Mouse (Mus musculus) heart, postnatal 14 days (tissue): ENCODE results near the gene Aurkaip1. TPM values are rescaled to one million over a fixed set of nuclear protein-coding genes. Genes with fewer than 3 reads are reported as not detected.
A peak's percentile ranks its signal among the peaks of the same experiment; 100 is the strongest.

Experiments used
- DNase-seq, 2 experiments: peaks; one replicate each; pipeline ENCODE4 v3.0.0; 2021 to 2022
- intact Hi-C: fragments of 180-260 bp; cut with DNase I; formaldehyde crosslinking; loops from one replicate; pipeline ENCODE4 v1.15.1; 2025
- microRNA-seq, 2 experiments: library from miRNA; unstranded; fragments of <30 nt; microRNA quantifications; one replicate each; pipeline ENCODE4 v1.2.0; 2021 to 2022
- total RNA-seq, 2 experiments: library from RNA; stranded (reverse); gene quantifications; 2 replicates each; pipeline ENCODE4 v1.2.3; 2021

Gene Aurkaip1
- total RNA-seq, 2 experiments from 2014 or later = 96.4 to 97.5 TPM

DNA sequence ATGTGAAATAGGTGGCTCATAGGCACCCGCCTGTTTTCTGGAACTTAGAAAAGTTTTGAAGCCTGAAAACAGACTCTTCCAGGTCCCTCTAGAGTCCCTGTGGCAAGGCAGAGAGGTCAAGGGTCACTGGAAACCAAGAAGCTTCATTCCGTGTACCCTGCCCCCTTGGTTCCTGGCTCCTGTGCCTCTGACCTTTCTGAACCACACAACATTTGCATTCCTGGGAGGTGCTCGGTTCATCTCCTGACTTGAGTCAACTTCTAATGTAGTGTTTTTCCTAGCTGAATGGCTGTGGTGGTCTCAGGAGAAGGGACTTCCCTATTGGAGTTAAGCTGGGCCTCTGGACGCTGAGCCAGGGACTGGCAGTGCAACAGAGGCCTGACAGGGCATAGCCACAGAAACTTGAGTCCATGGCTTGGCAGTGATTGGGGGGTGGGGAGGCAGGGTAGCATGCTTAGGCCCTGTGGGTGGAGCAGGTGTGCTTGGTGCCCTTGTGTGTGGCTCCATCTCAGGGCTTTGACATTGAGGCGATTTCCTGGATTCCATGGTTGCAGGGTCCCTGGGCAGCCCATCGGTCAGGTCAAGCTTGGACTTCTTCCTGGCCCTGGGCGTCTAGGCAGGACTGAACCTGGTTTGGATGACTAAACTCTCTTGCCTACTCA lies 17.5 kb downstream of the Aurkaip1 start:
- intact Hi-C loops = no loop called here
- no peak for DNase-seq

DNA sequence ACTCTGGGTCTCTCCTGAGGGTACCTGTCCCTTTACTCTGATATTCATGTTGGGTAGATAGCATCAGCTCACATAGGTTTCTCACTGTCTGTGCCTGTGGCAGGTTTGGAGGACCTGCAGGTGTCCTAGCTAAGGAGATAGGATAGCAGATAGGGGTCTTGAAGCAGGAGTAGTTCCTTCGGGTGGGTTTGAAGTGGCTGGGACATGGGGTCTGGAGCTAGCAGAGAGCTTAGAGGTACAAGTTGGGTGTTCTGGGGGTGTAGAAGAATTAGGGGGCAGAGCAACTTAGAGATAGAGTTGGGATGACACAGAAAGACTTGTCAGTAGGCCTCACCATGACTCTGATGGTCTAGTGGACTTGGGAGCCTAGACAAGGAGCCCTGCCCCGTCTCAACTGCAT lies 18.3 kb downstream of the Aurkaip1 start:
- intact Hi-C loops = no loop called here
- DNase-seq = no peak

DNA sequence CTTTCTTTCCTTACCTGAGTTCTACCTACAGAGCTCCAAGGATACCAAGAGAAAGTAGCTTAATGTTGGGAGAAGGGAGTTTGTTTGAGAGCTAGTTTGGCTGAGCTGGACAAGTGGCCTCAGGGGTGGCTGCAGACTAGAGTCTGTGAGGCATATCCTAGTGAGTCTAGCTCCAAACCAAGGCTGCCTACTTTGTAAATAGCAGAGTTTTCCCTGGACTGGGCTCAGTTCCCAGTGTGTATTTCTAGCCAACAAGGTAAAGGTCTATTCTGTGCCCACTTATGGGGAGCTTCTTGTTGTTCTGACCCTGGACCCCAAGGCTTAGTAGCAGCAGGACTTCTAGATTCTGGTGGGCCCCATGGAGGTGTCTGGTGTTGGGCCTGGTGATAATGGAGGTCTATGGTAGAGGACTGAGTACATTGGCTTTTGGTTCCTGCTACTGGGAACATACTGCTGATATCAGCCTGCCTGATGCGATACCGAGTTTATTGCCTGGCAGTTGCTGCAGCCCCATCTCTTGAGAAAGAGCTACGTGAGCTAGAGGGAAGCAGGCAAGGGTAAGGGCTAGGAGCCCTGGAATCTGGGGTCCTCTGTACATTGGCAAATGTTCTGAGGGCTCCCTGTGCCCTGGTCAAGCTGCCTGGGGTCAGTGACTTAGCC lies 18.9 kb downstream of the Aurkaip1 start:
- DNase-seq = no peak
- intact Hi-C loops = no loop called here

GRCm38 (mm10) chr4:155851368-155851767 lies 20.3 kb downstream of the Aurkaip1 start:
- intact Hi-C loops = no loop called here
- DNase-seq = no peak

GRCm38 (mm10) chr4:155851951-155852411 lies 20.9 kb downstream of the Aurkaip1 start:
- intact Hi-C loops = loop anchor here (2.0 kb wide), 1 partner anchor 15 kb away; no protein-coding TSS in a partner anchor
- DNase-seq = peak in 1 of 2 experiments; percentile 31

GRCm38 (mm10) chr4:155853421-155853820 lies 22.3 kb downstream of the Aurkaip1 start:
- intact Hi-C loops = loop anchor here (2.0 kb wide), 1 partner anchor 13 kb away; no protein-coding TSS in a partner anchor
- DNase-seq = no peak

- intact Hi-C loops = no loop called here
- no peak for DNase-seq
Observed at GRCm38 (mm10) chr4:155854991-155855390, 23.9 kb downstream of the Aurkaip1 start.

DNA sequence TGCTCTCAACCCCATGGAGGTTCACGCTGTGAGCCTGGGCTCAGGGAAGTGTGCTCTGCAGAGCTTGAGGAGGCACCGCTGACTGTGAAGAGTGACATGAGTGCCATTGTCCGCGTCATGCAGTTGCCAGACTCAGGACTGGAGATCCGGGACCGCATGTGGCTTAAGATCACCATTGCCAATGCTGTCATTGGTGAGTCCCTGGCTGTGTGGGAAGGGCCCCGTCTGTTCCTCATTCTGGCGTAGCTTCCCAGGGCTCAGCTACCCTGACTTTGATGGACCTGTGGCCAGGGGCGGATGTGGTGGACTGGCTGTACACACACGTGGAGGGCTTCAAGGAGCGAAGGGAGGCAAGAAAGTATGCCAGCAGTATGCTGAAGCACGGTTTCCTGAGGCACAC lies 25.0 kb downstream of the Aurkaip1 start:
- intact Hi-C loops = no loop called here

DNA sequence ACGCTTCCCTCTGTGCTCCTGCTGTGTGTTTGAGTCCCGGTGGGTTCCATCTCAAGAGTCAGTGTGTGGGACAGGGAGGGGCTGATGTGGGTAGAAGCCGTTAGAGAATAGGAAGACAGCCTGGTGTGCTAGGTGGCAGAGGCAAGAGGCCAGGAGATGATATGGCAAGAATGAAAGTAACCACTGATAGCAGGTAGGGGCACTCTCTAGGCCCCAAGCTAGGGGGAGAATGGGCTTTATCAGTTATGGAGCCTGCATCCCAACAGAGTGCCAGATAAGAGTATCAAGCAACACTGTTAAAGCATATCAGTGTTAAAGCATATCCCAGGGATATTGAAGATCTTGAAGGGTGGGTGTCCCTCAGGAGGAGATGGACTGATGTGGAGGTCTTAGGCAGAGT lies 25.8 kb downstream of the Aurkaip1 start:
- intact Hi-C loops = no loop called here
- DNase-seq = no peak

More for the DNA sequence above, 25.0 kb downstream of the Aurkaip1 start:
- no peak for DNase-seq

DNA sequence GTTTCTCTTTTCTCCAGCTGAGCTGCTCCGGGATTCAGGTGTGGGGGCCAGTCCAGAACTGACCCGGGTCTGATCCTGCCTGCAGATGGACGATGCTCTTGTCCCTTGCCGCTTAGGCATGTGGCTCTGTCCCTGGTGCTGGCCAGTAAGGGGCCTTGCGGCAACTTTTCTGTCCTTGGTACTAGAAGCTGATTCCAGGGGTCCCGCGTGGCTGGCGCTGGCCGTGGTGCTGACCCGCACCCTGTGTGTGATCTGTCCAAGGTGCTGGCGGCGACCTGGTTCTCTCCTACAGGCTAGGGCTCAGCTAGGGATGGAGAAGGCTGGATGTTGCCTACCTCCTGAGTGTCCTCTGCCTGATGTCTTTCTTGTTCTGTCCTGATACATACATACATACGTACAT lies 28.2 kb downstream of the Aurkaip1 start:
- intact Hi-C loops = no loop called here
- peak; percentile 61 to 67 for DNase-seq

DNA sequence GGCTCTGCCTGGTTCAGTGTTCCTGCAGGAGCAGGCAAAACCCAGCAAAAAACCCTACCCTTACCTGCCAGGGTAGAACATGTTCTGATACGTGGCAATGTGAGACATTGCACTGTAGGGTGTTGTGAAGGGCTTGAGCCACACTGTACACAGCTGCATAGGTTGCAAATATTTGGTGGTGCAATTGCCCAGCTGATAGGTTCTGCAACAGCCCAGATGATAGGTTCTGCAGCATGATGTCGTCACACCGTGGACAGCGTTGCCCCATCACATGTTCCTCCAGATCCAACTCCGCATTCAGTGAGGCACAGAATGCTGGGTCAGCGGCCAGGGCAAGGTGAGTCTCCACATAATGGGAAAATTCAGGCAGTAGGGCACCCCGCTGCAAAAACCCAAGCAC lies 30.7 kb downstream of the Aurkaip1 start:
- DNase-seq = no peak
- intact Hi-C loops = no loop called here

- no peak for DNase-seq
- intact Hi-C loops = no loop called here
Observed at GRCm38 (mm10) chr4:155863001-155863400, 31.9 kb downstream of the Aurkaip1 start, which contains the start of gene Tas1r3. Tas1r3 (minus strand) TSS chr4:155863362.

DNA sequence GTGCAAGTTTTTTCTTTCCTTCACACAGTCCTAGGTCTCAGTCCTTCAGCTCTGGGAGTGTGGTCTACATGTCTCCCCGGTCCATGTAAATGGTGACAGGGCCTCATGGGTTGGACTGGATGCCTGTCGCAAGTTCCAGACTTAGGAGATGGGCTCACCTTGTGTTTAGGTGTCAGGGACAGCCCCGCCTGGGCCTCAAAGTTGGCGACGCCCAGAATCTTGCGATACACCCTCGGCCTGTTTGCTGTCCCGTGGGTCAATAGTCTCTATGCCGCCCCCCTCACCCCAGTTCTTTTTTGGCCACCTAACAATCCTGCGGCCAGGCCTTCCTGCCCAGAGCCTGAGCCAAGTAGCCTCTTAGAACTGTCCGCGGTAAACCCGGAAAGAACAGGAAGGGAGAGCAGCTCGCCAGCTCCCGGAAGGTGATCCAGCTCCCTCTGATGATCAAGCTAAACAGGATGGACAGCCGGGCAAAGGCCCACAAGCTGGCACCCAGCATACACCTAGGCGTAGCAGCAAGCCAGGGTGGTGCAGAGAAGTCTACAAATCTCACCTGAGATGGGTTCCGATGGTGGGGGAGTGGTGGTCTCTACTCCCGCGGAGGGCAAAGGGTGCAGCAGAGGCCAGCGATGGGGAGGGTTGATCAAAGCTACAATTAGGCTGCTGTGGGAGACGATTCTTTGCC lies 37.7 kb downstream of the Aurkaip1 start:
- DNase-seq = peak in 1 of 2 experiments; percentile 36
- intact Hi-C loops = loop anchor here (2.0 kb wide), 1 partner anchor 24 kb away; no protein-coding TSS in a partner anchor

GRCm38 (mm10) chr4:155869317-155870033 lies 38.4 kb downstream of the Aurkaip1 start, which contains the start of the genes Cptp and Ints11:
Cptp (minus strand) TSS chr4:155869440.
Ints11 (plus strand) TSS chr4:155869546.
- intact Hi-C loops = loop anchor here (2.0 kb wide), 2 partner anchors 23 to 73 kb away; partner anchors contain the start of gene Ube2j2
- peak; percentile 98 for DNase-seq

DNA sequence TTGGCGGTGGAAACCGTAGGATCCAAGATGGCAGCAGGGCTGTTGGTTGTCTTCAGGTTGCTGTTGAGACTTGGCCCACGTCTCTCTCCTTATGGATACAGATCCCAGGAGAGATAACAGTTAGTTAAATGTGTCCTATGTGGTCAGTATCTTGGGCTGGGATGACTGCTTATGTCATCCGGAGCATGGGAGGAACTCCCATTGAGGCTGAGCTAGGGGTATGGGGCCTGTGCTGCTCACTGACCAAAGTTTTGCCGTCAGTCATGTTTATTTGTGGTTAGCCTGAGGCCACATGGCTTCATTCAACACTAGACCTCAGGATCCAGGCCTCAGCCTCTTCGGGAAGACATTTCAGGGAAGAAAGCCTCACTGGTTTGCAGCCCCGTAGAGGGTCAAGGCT lies 40.3 kb downstream of the Aurkaip1 start:
- intact Hi-C loops = loop anchor here (2.0 kb wide), 1 partner anchor 71 kb away; the partner anchor contains the start of gene Ube2j2
- no peak for DNase-seq

Small RNA genes within 50 kb of the gene (microRNA-seq; reads per million reads assigned to microRNA genes)
- 0 reads per million in 2 experiments for gene Gm27743

Other genes with a start within 250 kb of the Aurkaip1 start
- gene Slc35e2, start 229.9 kb upstream of the Aurkaip1 start, total RNA-seq = 10 to 100 TPM; 11.2 to 11.4 TPM
- gene Cdk11b, start 206.4 kb upstream of the Aurkaip1 start, total RNA-seq = 10 to 100 TPM; 25.8 to 28.9 TPM
- not detected for gene Gm10563, start 185.9 kb upstream of the Aurkaip1 start, total RNA-seq
- 10 to 100 TPM; 14.5 to 16.8 TPM for gene Mmp23, start 177.9 kb upstream of the Aurkaip1 start, total RNA-seq
- gene Mib2, start 162.1 kb upstream of the Aurkaip1 start, total RNA-seq = 10 to 100 TPM; 22.4 to 24.9 TPM
- gene Fndc10, start 136.9 kb upstream of the Aurkaip1 start, total RNA-seq = 1 to 10 TPM; 1.5 to 1.8 TPM
- 10 to 100 TPM; 44.3 to 48.6 TPM for gene Ssu72, start 126.5 kb upstream of the Aurkaip1 start, total RNA-seq
- under 1 TPM; 0.38 to 0.44 TPM for gene Tmem240, start 96.5 kb upstream of the Aurkaip1 start, total RNA-seq
- 10 to 100 TPM; 54.3 to 59.2 TPM for gene Atad3a, start 70.2 kb upstream of the Aurkaip1 start, total RNA-seq
- 10 to 100 TPM in 1 of 2 experiments, 1 to 10 TPM in 1; 9.2 to 12.6 TPM for gene Vwa1, start 56.6 kb upstream of the Aurkaip1 start, total RNA-seq
- gene Tmem88b, start 45.4 kb upstream of the Aurkaip1 start, total RNA-seq = 1 to 10 TPM; 1.2 TPM
- not detected for gene Ankrd65, start 40.8 kb upstream of the Aurkaip1 start, total RNA-seq
- 10 to 100 TPM; 72.4 to 72.5 TPM for gene Mrpl20, start 28.4 kb upstream of the Aurkaip1 start, total RNA-seq
- 10 to 100 TPM; 49.1 to 55.8 TPM for gene Ccnl2, start 18.8 kb upstream of the Aurkaip1 start, total RNA-seq
- gene Mxra8, start 8.4 kb downstream of the Aurkaip1 start, total RNA-seq = 10 to 100 TPM; 46.9 to 58.4 TPM
- gene Dvl1, start 16.1 kb downstream of the Aurkaip1 start, total RNA-seq = 10 to 100 TPM; 41.1 to 46.6 TPM
- gene Tas1r3, start 32.1 kb downstream of the Aurkaip1 start, total RNA-seq = under 1 TPM; 0.26 to 0.32 TPM
- gene Cptp, start 38.2 kb downstream of the Aurkaip1 start, total RNA-seq = 10 to 100 TPM in 1 of 2 experiments, 1 to 10 TPM in 1; 9.9 to 10.6 TPM
- gene Ints11, start 38.3 kb downstream of the Aurkaip1 start, total RNA-seq = 10 to 100 TPM; 16.9 to 19.5 TPM
- gene Pusl1, start 60.5 kb downstream of the Aurkaip1 start, total RNA-seq = 10 to 100 TPM; 14.8 to 18.0 TPM
- gene Acap3, start 60.5 kb downstream of the Aurkaip1 start, total RNA-seq = 10 to 100 TPM; 19.6 to 21.6 TPM
- gene Ube2j2, start 112.6 kb downstream of the Aurkaip1 start, total RNA-seq = 10 to 100 TPM; 53.1 to 62.6 TPM
- gene C1qtnf12, start 131.0 kb downstream of the Aurkaip1 start, total RNA-seq = 10 to 100 TPM; 14.0 to 17.9 TPM
- gene B3galt6, start 161.4 kb downstream of the Aurkaip1 start, total RNA-seq = 1 to 10 TPM; 2.0 to 2.7 TPM
- gene Sdf4, start 161.6 kb downstream of the Aurkaip1 start, total RNA-seq = 10 to 100 TPM; 83.2 to 84.6 TPM
- under 1 TPM; 0.50 to 0.80 TPM for gene Tnfrsf4, start 182.6 kb downstream of the Aurkaip1 start, total RNA-seq
- under 1 TPM in 1 of 2 experiments, not detected in 1; 0.56 TPM for gene Tnfrsf18, start 194.9 kb downstream of the Aurkaip1 start, total RNA-seq
- gene Ttll10, start 228.1 kb downstream of the Aurkaip1 start, total RNA-seq = not detected